Mouse (Mus musculus) adrenal gland, adult (tissue): ENCODE results near the gene Cfap126.

Experiments used
- DNase-seq, 2 experiments: peaks; one replicate each; pipeline ENCODE4 v3.0.0; 2022 to 2023; ENCODE audit warnings: low spot score in 1 of 2; ENCODE audit not compliant: inconsistent age in 2 of 2

The Cfap126 gene

DNA sequence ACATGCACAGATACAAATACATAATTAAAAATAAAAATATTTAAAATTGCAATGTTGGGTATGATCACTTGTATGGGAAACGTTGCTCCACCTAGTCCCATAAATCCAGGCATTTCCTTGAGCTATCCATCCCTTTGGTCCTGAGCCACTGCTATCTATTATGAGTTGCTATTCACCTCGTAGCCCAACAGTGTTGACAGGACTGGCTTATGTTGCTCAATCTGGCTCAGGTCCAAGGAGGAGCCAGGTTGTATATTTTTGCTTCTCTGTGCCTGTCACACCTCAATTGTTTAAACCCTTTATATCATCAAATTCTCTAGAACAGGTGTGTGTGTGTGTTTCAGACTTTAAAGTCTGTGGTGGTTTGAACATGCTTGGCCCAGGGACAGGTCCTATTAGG, 23.0 kb upstream of the Cfap126 start:
- no peak for DNase-seq

DNA sequence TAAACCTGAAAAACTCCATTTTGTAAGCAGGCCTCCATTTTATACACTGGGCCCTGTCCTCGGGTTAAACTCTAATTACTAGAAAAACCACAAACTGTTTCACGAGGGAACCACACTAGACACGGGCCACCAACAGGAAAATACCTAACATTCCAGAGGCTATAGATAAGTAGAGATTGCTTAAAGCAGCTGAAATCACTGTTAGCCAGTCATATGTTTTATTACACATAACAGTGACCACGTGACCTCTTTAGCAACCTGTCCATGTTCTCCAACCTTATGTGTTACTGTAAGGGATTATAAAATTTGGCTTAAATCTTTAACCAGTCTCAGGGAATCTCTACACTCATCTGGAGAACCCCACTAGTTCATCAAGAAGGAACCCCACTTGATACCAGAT, 19.3 kb upstream of the Cfap126 start:
- no peak for DNase-seq

DNA sequence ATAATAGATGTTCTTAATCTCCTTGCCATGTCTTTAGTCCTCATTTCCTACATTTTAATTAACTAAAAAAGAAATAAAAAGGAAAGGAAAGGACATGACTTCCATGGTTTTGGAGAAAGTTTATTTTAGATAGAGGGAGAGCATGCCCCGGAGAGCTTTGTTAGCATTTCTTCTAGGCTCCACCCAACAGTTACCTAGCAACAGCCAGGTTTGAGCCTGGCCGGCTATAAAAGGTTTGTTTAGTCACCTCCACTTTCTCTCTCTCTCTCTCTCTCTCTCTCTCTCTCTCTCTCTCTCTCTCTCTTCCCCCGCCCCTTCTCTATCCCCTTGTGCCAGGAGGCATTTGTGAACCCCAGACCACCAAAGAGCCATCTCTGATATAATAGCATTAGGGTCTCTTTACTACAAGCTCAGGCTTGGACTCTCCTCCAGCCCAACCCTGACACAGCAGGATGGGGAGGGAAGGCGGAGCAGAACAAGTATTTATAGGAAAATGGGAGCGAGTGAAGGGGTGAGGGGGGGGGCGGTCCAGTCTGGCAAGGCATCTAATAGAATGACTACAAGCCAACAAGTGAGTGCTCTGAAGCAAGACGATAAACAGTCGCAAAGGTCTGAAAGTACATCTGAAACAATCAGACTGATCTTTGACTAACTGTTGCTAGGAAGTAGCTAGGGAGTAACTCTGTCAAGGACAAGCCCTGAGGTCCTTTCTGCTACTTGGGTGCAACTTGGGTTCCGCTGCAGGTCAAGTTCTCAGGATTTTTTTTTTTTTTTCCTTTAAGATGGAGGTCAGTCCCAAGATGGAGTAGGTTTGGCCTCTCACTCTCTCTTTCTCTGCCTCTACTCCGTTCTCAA, 17.4 kb upstream of the Cfap126 start:
- no peak for DNase-seq

DNA sequence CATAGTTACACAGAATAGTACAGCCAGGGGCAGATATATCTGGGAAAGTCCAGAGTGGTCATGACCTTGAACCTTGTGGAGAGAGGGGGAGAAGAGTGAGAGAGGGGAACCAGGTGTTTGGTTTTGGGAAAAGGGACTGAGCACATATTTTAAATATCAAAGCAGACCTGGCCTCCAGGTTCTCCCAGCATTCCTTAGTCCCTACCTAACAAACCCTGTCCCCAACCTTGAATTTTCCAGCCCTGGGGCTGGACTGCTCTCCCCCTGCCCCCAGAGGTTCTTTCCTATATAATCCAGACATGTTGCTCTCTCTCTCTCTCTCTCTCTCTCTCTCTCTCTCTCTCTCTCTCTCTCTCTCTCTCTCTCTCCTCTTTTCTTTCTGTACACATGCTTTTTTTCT, 16.6 kb upstream of the Cfap126 start:
- DNase-seq = no peak

DNA sequence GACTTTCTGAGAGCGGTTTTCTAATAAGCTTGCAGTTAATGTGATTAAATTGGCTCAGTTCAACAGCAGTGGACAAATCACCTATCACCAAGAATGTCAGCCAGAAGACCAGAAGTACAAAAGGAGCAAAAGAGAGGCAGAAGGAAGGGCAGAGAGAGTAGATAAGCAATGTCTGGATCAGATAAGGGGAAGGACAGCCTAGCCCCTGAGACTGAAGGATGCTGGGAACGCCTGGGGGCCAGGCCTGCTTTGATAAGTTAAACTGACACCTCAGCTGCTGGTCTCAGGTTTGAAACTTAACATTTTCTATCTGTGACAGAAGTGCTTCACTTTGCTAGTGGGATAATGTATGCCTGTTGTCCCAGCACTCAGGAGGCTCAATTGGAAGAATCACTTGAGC, 16.1 kb upstream of the Cfap126 start:
- DNase-seq = no peak

DNA sequence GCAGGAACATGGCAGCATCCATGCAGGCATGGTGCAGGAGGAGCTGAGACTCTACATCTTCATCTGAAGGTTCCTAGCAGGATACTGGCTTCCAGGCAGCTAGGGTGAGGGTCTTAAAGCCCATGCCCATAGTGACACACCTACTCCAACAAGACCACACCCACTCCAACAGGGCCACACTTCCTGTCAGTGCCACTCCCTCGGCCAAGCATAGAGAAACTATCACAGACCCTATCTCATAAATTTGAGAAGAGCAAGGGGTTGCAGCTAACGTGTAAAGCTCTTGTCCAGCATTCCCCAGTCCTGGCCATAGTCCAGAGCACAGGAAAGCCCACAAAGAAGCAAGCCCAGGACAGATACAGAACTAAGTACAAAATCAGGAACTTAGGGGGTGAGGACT, 12.7 kb upstream of the Cfap126 start:
- DNase-seq = peak in 1 of 2 experiments; percentile 46

DNA sequence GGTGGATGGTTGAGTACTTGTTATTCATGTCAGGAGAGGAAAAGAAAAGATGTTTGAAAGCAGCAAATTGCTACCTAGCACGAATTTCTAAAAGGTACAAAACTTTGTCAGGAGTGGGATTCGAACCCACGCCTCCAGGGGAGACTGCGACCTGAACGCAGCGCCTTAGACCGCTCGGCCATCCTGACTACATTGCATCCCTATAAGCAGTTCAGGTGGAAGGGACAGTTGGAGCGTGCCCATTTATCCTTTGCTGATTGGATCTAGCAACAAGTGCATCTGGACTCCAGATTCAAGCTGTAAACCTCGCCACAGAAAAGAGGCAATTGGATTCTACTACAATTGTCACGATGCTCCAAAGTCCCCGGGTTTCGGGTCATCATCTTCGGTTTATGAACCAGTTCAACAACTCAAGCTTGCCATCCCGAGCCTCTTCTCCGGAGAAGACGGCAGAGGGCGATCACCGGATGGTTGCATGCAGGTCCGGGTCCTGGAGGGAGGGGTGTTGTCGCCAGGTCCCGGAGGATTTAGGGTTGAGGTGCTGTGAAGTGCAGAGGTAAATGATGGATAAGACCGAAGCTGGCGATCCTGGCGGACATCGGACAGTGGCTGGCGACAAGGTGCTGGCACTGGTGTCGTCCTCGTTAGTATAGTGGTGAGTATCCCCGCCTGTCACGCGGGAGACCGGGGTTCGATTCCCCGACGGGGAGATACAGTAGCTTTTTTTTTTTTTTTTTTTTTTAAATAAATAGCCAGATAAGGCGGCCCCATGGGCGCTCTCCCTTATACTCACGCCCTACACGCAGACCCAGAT, 11.8 kb upstream of the Cfap126 start:
- peak; percentile 91 to 98 for DNase-seq

DNA sequence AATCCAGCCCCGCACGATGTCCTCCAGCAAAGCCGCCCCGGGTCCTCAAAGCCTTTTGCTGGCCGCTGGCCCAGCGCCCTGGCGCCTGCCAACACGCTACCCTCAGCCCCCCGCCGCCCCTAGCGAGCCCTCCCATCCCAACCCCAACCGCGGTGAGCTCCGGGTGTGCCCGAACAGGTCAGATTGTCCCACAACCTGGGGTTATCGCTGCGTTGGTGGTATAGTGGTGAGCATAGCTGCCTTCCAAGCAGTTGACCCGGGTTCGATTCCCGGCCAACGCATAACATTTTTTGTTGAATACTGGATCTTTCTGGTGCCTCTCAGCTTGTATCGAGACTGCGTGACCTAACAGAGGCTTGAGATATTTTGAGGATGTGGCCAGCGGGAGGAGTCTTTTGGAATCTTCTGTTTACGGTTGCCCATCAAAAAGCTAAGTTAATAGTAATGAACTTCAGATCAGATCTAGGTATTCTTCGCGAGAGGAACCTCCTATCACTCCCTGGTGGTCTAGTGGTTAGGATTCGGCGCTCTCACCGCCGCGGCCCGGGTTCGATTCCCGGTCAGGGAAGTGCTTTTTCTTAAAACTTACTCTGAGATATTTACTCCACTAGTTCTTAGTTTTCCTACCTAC, 11.1 kb upstream of the Cfap126 start:
- DNase-seq = peak; percentile 91 to 98

DNA sequence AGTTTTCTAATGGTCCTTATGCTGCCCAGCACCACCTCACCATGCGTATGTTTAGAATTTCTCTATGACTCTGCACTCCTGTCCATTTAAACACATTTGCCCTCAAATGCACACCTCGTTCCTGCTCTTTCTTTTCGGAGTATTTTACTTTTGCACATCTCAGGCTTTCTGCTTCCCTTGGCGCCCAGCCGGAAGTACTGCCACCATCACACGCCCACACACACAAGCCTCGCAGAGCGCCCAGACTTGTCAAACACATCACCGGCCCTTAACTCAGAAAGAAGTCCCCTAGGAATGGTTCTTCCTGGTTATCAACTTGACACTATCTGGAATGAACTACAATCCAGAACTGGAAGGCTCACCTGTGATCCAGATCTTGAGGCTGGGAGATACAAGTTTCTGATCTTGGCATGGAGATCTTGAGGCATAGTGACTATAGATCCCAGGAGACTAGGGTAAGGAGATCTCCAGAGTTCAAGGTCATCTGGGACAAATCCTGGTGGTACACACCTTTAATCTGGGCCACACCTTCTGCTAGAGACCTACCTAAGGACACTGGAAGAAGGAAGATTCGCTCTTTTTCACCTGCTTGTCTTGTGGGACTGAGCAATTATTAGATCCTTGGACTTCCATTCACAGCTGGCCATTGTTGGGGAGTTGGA, 10.4 kb upstream of the Cfap126 start:
- no peak for DNase-seq

DNA sequence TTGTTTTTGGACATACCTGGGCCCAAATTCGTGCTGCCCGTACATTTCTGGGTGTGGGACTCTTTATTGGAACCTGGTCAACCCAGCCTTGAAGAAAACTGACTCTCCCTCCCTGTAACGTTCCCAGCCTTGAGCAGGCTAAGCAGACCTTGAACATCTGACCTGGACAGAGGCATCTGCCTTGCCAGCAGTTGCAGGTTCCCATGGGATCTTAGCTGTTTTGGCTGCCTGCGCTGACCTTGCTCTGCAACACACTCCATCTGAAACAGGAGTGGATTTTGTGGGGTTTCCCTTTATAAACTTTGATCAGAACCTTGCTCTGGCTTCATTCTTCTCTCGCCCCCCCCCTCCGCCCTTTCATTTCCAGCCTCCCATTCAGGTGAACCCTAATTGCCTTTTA, 8.5 kb upstream of the Cfap126 start:
- peak; percentile 74 to 83 for DNase-seq

DNA sequence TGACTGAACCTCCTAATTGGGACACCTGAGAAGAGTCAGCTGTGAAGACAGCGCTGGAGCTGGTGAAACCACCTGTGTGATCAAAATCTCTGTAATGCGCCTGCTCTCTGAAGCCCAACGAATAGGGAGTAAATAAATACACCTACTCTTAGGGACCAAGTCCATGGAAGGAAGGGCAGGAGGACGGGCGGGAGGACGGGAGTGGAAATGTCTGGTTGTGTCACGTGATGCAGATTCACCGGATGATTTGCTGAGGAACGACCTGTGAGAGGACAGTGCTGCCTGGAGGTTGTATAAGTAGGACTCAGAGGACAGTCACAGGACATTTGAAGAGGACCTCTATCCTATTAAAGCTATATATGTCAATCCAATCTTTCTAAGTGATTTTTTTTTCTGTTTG, 4.1 kb upstream of the Cfap126 start:
- no peak for DNase-seq

DNA sequence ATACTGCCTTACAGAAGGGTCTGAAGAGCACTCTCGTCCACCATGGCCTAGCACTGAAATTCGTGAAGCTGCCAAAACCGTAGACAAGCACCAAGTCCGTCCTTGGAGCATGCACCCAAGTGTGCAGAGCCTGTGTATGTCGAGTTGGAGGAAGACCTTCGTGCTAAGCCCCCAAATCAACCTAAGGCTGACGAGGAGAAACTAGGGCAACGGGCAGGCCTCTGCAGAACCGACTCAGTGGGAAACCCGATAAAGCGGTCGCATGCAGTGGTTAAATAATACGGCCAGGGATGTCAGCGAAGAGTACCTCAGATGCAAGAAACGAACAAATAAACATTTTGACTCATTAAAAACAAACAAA, 3.1 kb upstream of the Cfap126 start:
- DNase-seq = no peak

DNA sequence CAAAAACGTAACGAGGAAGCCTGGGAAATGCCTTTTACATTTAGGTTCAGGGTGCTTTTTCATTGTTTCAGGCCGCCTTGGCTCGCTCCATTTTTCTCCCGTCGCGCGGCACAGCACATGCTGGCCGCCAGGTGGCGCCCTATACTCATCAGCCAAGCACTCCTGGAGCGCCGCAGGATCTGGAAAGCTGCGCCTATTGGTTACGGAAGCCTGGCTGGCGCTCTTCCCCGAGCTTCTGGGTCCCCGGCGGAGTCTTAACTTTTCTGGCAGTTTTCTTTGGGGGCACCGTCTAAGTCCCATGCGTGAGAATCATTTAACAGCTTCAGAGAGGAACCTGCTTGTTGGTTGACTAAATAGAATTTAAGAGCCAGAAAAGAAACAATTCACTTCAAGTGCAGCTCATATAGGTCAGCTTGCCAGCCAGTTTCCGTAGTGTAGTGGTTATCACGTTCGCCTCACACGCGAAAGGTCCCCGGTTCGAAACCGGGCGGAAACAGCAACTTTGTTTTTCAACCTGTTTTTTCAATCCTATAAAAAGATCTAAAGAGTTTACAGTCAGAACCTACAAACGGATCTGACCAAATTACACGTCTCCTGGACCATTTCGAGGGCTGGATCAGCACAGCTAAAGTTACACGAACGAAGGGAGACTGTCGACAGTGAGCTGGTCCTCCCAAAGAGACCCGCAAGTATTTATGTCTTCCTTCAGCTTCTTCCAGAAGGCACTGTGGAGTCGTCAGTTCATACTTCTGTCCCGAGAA, 2.5 kb upstream of the Cfap126 start:
- peak; percentile 95 to 98 for DNase-seq

DNA sequence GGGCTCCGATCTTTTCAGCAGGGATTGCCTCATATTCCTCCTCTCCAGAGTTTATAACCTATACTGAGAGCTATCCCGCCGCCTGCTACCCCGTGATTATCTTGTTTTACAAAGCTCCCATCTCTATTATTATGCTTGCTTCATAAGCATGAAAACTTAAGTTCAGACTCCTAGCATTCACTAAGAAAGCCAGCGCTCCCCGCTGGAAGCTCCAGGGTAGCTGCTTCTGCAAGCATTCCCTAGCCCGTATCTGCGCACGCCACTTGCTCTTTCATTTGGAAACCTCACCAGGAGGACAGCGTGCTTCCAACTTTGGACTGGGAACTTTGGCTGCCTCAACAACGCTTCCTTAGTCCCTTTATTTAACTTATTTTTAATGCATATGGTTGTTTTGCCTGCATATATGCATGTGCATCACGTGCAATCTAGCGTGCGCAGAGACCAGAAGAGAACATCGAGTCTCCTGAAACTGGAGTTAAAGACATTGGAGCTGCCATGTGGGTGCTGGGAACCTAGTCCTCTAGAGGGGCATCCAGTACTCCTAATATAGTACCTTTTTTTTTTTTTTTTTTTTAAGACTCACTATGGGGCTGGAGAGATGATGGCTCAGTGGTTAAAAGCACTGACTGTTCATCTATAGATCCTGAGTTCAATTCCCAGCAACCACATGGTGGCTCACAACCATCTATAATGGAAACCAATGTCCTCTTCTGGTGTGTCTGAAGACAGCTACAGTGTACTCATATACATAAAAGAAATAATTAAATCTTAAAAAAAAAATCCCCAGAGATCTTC, 1.7 kb upstream of the Cfap126 start:
- DNase-seq = peak; percentile 75 to 92

DNA sequence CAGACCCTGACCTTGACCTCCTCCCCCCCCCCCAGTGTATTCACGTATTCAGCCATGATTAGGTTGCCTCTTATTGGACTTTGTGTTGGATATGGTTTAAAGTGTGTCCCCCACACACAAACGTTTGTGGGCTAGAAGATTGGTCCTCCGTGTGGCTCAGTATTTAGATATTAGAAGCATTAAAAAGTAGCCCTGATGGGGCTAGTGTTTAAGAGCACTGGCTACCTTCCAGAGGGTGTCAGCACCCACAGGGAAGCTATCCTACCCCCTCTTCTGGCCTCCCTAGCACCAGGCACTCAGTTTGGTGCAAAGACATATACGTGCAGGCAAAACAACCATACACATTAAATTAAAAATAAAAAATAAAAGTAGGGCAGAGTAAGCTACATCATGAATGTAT, 732 bp upstream of the Cfap126 start:
- peak in 1 of 2 experiments; percentile 51 for DNase-seq

DNA sequence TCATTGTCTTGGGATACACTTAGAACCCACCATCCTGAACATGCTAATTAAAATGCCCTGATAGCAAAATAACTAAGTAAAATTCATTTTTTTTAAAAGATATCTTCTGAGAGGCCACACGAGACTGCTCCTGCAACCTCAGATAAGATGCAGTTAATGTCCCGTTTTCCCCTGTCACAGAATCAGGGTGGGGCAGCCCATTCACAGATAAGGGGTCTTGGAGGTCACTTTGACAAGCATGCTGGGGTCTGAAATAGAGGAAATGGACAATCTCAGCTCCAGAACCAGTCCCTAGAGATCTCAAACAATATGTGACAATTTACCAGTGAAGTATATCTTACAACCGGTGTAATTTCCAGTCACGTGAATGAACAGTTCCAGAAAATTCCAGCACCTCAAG, 2.6 kb downstream of the Cfap126 start:
- DNase-seq = no peak

DNA sequence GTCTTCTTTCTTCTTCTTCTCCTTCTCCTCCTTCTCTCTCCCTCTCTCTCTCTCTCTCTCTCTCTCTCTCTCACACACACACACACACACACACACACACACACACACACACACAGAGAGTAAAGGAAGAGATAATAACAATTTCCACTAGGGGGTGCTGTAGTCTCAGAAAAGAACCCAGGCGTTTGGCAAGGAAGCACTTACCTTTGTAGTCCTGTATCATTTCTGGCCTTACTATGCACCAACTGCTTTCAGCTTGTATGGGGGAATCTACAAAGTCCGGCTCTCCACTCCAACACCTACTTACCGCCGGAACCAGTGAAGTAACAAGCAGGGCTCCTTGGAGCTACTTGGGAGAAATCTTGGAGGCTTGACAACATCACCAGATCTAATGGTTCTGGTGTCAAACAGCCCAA, 4.6 kb downstream of the Cfap126 start:
- peak; percentile 50 to 91 for DNase-seq

DNA sequence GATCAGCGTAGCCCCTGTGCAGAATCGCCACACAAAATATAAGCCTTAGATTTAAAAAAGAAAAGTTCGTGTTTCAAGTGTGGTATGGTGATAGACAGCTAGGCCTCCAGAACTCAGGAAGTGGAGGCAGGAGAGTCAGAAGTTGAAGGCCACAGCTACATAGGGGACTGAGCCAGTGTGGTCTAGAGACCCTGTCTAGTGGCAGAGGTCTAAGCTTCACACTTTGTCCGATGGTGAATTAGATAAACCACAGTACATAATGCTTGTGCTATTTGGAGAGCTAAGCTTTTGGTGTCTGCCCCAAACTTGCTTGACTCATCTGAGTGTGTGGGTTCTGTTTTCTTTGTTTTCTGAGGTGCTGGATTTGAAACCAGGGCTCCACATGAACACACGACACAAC, 5.3 kb downstream of the Cfap126 start:
- no peak for DNase-seq

DNA sequence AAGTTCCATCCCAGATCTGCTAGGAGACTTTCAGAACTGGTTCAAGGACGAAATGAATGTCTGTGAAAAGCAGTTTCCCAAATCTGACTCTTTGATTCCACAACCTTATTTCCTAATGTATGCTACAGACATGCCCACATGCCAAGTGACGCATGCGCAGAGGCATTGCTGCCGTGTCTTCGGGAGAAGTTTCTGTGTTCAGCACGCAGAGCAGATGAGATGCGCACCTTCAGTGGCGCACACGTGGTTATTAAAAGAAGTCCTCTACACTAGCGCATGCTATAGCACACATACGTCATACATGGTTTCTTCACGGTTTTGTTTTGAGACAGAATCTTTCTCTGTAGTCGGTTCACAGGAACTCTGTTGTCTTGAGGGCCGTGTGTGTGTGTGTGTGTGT, 5.7 kb downstream of the Cfap126 start:
- DNase-seq = no peak

DNA sequence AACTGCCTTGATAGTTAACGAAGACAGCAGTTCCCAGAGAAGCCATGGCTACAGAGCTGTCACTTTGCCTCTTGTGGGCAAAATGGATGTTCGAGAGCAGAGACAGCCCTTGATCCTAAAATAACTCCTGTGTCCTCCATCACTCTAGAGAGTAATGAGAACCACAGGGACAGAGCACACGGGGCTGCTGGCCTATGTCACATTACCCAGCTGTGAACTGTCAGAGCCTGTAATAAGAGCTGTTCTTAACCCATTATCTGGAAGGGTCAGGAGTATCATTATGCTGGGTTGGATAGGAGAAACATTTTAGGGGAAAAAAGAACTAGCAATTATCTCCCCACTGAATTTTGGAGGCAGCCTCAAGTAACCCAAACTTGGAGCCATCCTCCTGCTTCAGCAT, 7.2 kb downstream of the Cfap126 start:
- no peak for DNase-seq
